In genomic region chr1:131809651-131810050, GRCm38 (mm10) we compare ENCODE assay signal across 28 mouse cellular contexts. TPM values are rescaled to one million over a fixed set of nuclear protein-coding genes. Genes with fewer than 3 reads are reported as not detected.
"Had no signal": no experiment of that assay in that cellular context is flagged by ENCODE, and none has a peak within 500 bp of the region (broad histone marks: within the 10 kb centered on the region; RNA-seq: fewer than 3 reads in every experiment).

No protein-coding gene starts in this region.

- H3K9me3 ChIP-seq: limb, embryonic 10.5 days; limb, embryonic 12.5 days; limb, embryonic 13.5 days; limb, embryonic 15.5 days; liver, embryonic 12.5 days; liver, embryonic 13.5 days; liver, embryonic 15.5 days; lung, embryonic 15.5 days; megakaryocyte, embryonic 14.5 days; midbrain, embryonic 10.5 days; midbrain, embryonic 12.5 days; midbrain, embryonic 13.5 days; midbrain, embryonic 15.5 days had no signal

- H3K27ac ChIP-seq: limb, embryonic 10.5 days; limb, embryonic 12.5 days; limb, embryonic 13.5 days; limb, embryonic 15.5 days; liver, embryonic 12.5 days; liver, embryonic 13.5 days; liver, embryonic 14.5 days; liver, embryonic 15.5 days; lung, embryonic 15.5 days; macrophage; midbrain, embryonic 10.5 days; midbrain, embryonic 12.5 days; midbrain, embryonic 13.5 days; midbrain, embryonic 15.5 days had no signal

- DNase-seq: left cerebral cortex, postnatal 4 days; liver; liver, embryonic 13.5 days; lung, adult 18-20 months; lung, adult 2 months; lung, embryonic 14.5 days; lung, postnatal 10 days; lung, postnatal 14 days; lung, postnatal 36 days; lung, postnatal 4 days; midbrain, embryonic 14.5 days had no signal

- H3K4me3 ChIP-seq: limb, embryonic 10.5 days; limb, embryonic 12.5 days; limb, embryonic 13.5 days; limb, embryonic 15.5 days; liver, embryonic 12.5 days; liver, embryonic 13.5 days; liver, embryonic 15.5 days; lung, embryonic 15.5 days; megakaryocyte, embryonic 14.5 days; midbrain, embryonic 10.5 days; midbrain, embryonic 12.5 days; midbrain, embryonic 13.5 days; midbrain, embryonic 15.5 days; myocyte had no signal

- H3K27me3 ChIP-seq: limb, embryonic 12.5 days; limb, embryonic 13.5 days; limb, embryonic 15.5 days; liver, embryonic 12.5 days; liver, embryonic 13.5 days; liver, embryonic 15.5 days; lung, embryonic 15.5 days; midbrain, embryonic 12.5 days; midbrain, embryonic 13.5 days; midbrain, embryonic 15.5 days had no signal

- H3K4me1 ChIP-seq: limb, embryonic 12.5 days; limb, embryonic 13.5 days; limb, embryonic 15.5 days; liver, embryonic 12.5 days; liver, embryonic 13.5 days; liver, embryonic 15.5 days; lung, embryonic 15.5 days; midbrain, embryonic 10.5 days; midbrain, embryonic 12.5 days; midbrain, embryonic 13.5 days; midbrain, embryonic 15.5 days had no signal

- H3K36me3 ChIP-seq: limb, embryonic 10.5 days; limb, embryonic 12.5 days; limb, embryonic 13.5 days; limb, embryonic 15.5 days; liver, embryonic 12.5 days; liver, embryonic 13.5 days; liver, embryonic 15.5 days; lung, embryonic 15.5 days; midbrain, embryonic 10.5 days; midbrain, embryonic 12.5 days; midbrain, embryonic 13.5 days; midbrain, embryonic 15.5 days had no signal

RNA-seq across cellular contexts. Expression of gene Pm20d1, which starts 12.5 kb away (rescaled TPM):
- total RNA-seq: megakaryocyte-erythroid progenitor cell, adult 5-6 weeks; monocyte, adult 5-6 weeks had no signal
- polyA plus RNA-seq: macrophage had no signal
